Mouse (Mus musculus): ENCODE measurements around the gene Vpreb2.

- TF ChIP-seq POLR2A (IDR thresholded peaks at IDR 0.05; ENCODE audit: borderline replicate concordance, extremely low read depth, low read depth, low read length) (no peak), CTCF (IDR thresholded peaks at IDR 0.05; ENCODE audit: insufficient read depth, low read length) (no peak)
Observed at GRCm38 (mm10) chr16:17971853-17972252, 8.4 kb upstream of the Vpreb2 start.

Measured in lung, adult 2 months (tissue).